Mouse (Mus musculus): ENCODE results near the gene Tgif1. TPM values are rescaled to one million over a fixed set of nuclear protein-coding genes. Genes with fewer than 3 reads are reported as not detected.

Gene Tgif1
- polyA plus RNA-seq, 1 experiment from 2014 or later = 26.7 TPM

- Histone ChIP-seq H3K9me3 (no peaks in the 10 kb centered on the region), H3K27me3 (peaks cover 40% of the 10 kb centered on the region), H3K4me3 (peak overlapping the region; percentile 49), H3K36me3 (no peaks in the 10 kb centered on the region), H3K4me2 (peak overlapping the region; percentile 85), H3K27ac (replicated peaks) (no peak overlapping the region), H3K9ac (peak overlapping the region; percentile 70), H3K4me1 (replicated peaks) (peaks cover 11% of the 10 kb centered on the region)
- peak; percentile 69 for ATAC-seq (ENCODE audit: low read depth)
- WGBS = 2% methylated on average over 51 of the region's 51 CpGs
Observed at GRCm38 (mm10) chr17:70817862-70818451, 35.4 kb downstream of the Tgif1 start.

- no peak overlapping the region for H3K27ac ChIP-seq (replicated peaks)
- no peak overlapping the region for H3K4me3 ChIP-seq
- H3K9me3 ChIP-seq = no peaks in the 10 kb centered on the region
- peaks cover 11% of the 10 kb centered on the region for H3K4me1 ChIP-seq (replicated peaks)
- ATAC-seq (ENCODE audit: low read depth) = no peak
- no peak overlapping the region for H3K9ac ChIP-seq
- 48% methylated on average over 8 of the region's 8 CpGs for WGBS
- H3K36me3 ChIP-seq = no peaks in the 10 kb centered on the region
- no peak overlapping the region for H3K4me2 ChIP-seq
- H3K27me3 ChIP-seq = peaks cover 35% of the 10 kb centered on the region
Observed at GRCm38 (mm10) chr17:70815001-70815400, 38.3 kb downstream of the Tgif1 start.

GRCm38 (mm10) chr17:70810795-70811194, 42.6 kb downstream of the Tgif1 start:
- no peak for ATAC-seq (ENCODE audit: low read depth)
- no peak overlapping the region for H3K27ac ChIP-seq (replicated peaks)
- no peak overlapping the region for H3K4me2 ChIP-seq
- 77% methylated on average over 5 of the region's 5 CpGs for WGBS
- no peaks in the 10 kb centered on the region for H3K27me3 ChIP-seq
- H3K9me3 ChIP-seq = no peaks in the 10 kb centered on the region
- H3K4me3 ChIP-seq = no peak overlapping the region
- H3K4me1 ChIP-seq (replicated peaks) = no peaks in the 10 kb centered on the region
- H3K36me3 ChIP-seq = no peaks in the 10 kb centered on the region
- no peak overlapping the region for H3K9ac ChIP-seq

GRCm38 (mm10) chr17:70809776-70810175, 43.6 kb downstream of the Tgif1 start:
- H3K27ac ChIP-seq (replicated peaks) = no peak overlapping the region
- no peak overlapping the region for H3K4me2 ChIP-seq
- no peaks in the 10 kb centered on the region for H3K9me3 ChIP-seq
- no peaks in the 10 kb centered on the region for H3K36me3 ChIP-seq
- no peaks in the 10 kb centered on the region for H3K27me3 ChIP-seq
- WGBS = 15% methylated on average over 3 of the region's 3 CpGs
- ATAC-seq (ENCODE audit: low read depth) = no peak
- H3K4me1 ChIP-seq (replicated peaks) = no peaks in the 10 kb centered on the region
- no peak overlapping the region for H3K9ac ChIP-seq
- H3K4me3 ChIP-seq = no peak overlapping the region

- Histone ChIP-seq H3K27me3 (no peaks in the 10 kb centered on the region), H3K4me1 (replicated peaks) (no peaks in the 10 kb centered on the region), H3K4me3 (no peak overlapping the region), H3K4me2 (peak overlapping the region; percentile 0; the same call in 1 of the 2 replicates), H3K9me3 (no peaks in the 10 kb centered on the region), H3K9ac (no peak overlapping the region), H3K36me3 (no peaks in the 10 kb centered on the region), H3K27ac (replicated peaks) (no peak overlapping the region)
- ATAC-seq (ENCODE audit: low read depth) = no peak
- WGBS = 32% methylated on average over 14 of the region's 14 CpGs
Observed at GRCm38 (mm10) chr17:70808837-70809236, 44.5 kb downstream of the Tgif1 start.

- 90% methylated on average over 1 of the region's 1 CpGs for WGBS
Observed at GRCm38 (mm10) chr17:70807885-70808284, 45.5 kb downstream of the Tgif1 start.

GRCm38 (mm10) chr17:70806600-70806999, 46.7 kb downstream of the Tgif1 start:
- no peak overlapping the region for H3K9ac ChIP-seq
- H3K36me3 ChIP-seq = no peaks in the 10 kb centered on the region
- 90% methylated on average over 2 of the region's 2 CpGs for WGBS
- ATAC-seq (ENCODE audit: low read depth) = no peak
- no peaks in the 10 kb centered on the region for H3K27me3 ChIP-seq
- no peak overlapping the region for H3K4me2 ChIP-seq
- no peaks in the 10 kb centered on the region for H3K4me1 ChIP-seq (replicated peaks)
- H3K27ac ChIP-seq (replicated peaks) = no peak overlapping the region
- H3K9me3 ChIP-seq = no peaks in the 10 kb centered on the region
- H3K4me3 ChIP-seq = no peak overlapping the region

More at GRCm38 (mm10) chr17:70807885-70808284, 45.5 kb downstream of the Tgif1 start:
- no peak overlapping the region for H3K4me3 ChIP-seq
- H3K27ac ChIP-seq (replicated peaks) = no peak overlapping the region
- H3K36me3 ChIP-seq = no peaks in the 10 kb centered on the region
- no peaks in the 10 kb centered on the region for H3K27me3 ChIP-seq
- no peaks in the 10 kb centered on the region for H3K4me1 ChIP-seq (replicated peaks)
- no peak overlapping the region for H3K9ac ChIP-seq
- ATAC-seq (ENCODE audit: low read depth) = no peak
- H3K4me2 ChIP-seq = no peak overlapping the region
- H3K9me3 ChIP-seq = no peaks in the 10 kb centered on the region

GRCm38 (mm10) chr17:70805866-70806265, 47.5 kb downstream of the Tgif1 start:
- no peaks in the 10 kb centered on the region for H3K27me3 ChIP-seq
- 91% methylated on average over 9 of the region's 9 CpGs for WGBS
- H3K9me3 ChIP-seq = no peaks in the 10 kb centered on the region
- no peak overlapping the region for H3K9ac ChIP-seq
- no peaks in the 10 kb centered on the region for H3K36me3 ChIP-seq
- no peaks in the 10 kb centered on the region for H3K4me1 ChIP-seq (replicated peaks)
- no peak overlapping the region for H3K4me3 ChIP-seq
- ATAC-seq (ENCODE audit: low read depth) = no peak
- no peak overlapping the region for H3K4me2 ChIP-seq
- no peak overlapping the region for H3K27ac ChIP-seq (replicated peaks)

- no peak overlapping the region for H3K27ac ChIP-seq (replicated peaks)
- no peaks in the 10 kb centered on the region for H3K27me3 ChIP-seq
- no peaks in the 10 kb centered on the region for H3K9me3 ChIP-seq
- no peak overlapping the region for H3K4me2 ChIP-seq
- no peaks in the 10 kb centered on the region for H3K4me1 ChIP-seq (replicated peaks)
- H3K36me3 ChIP-seq = no peaks in the 10 kb centered on the region
- H3K9ac ChIP-seq = no peak overlapping the region
- no peak for ATAC-seq (ENCODE audit: low read depth)
- WGBS = 80% methylated on average over 14 of the region's 14 CpGs
- H3K4me3 ChIP-seq = no peak overlapping the region
Observed at GRCm38 (mm10) chr17:70802022-70802421, 51.3 kb downstream of the Tgif1 start.

GRCm38 (mm10) chr17:70799266-70799665, 54.1 kb downstream of the Tgif1 start:
- no peak for ATAC-seq (ENCODE audit: low read depth)
- Histone ChIP-seq H3K36me3 (no peaks in the 10 kb centered on the region), H3K4me3 (no peak overlapping the region), H3K27ac (replicated peaks) (no peak overlapping the region), H3K4me2 (no peak overlapping the region), H3K9me3 (no peaks in the 10 kb centered on the region), H3K9ac (no peak overlapping the region), H3K4me1 (replicated peaks) (peaks cover 11% of the 10 kb centered on the region), H3K27me3 (no peaks in the 10 kb centered on the region)
- WGBS = 83% methylated on average over 4 of the region's 4 CpGs

GRCm38 (mm10) chr17:70797773-70798045, 55.6 kb downstream of the Tgif1 start:
- ATAC-seq (ENCODE audit: low read depth) = no peak
- H3K9me3 ChIP-seq = no peaks in the 10 kb centered on the region
- peaks cover 15% of the 10 kb centered on the region for H3K4me1 ChIP-seq (replicated peaks)
- no peaks in the 10 kb centered on the region for H3K27me3 ChIP-seq
- no peak overlapping the region for H3K4me2 ChIP-seq
- H3K4me3 ChIP-seq = no peak overlapping the region
- no peaks in the 10 kb centered on the region for H3K36me3 ChIP-seq
- no peak overlapping the region for H3K9ac ChIP-seq
- H3K27ac ChIP-seq (replicated peaks) = no peak overlapping the region
- WGBS = 89% methylated on average over 1 of the region's 1 CpGs

GRCm38 (mm10) chr17:70796940-70797772, 56.2 kb downstream of the Tgif1 start:
- H3K4me2 ChIP-seq = no peak overlapping the region
- H3K36me3 ChIP-seq = no peaks in the 10 kb centered on the region
- H3K27me3 ChIP-seq = no peaks in the 10 kb centered on the region
- no peak for ATAC-seq (ENCODE audit: low read depth)
- peaks cover 15% of the 10 kb centered on the region for H3K4me1 ChIP-seq (replicated peaks)
- 83% methylated on average over 8 of the region's 8 CpGs for WGBS
- no peak overlapping the region for H3K27ac ChIP-seq (replicated peaks)
- H3K4me3 ChIP-seq = no peak overlapping the region
- no peaks in the 10 kb centered on the region for H3K9me3 ChIP-seq
- H3K9ac ChIP-seq = no peak overlapping the region

- no peak overlapping the region for H3K4me3 ChIP-seq
- H3K4me1 ChIP-seq (replicated peaks) = peaks cover 15% of the 10 kb centered on the region
- 78% methylated on average over 4 of the region's 4 CpGs for WGBS
- no peaks in the 10 kb centered on the region for H3K36me3 ChIP-seq
- no peak for ATAC-seq (ENCODE audit: low read depth)
- H3K9ac ChIP-seq = no peak overlapping the region
- no peaks in the 10 kb centered on the region for H3K27me3 ChIP-seq
- H3K9me3 ChIP-seq = no peaks in the 10 kb centered on the region
- no peak overlapping the region for H3K4me2 ChIP-seq
- H3K27ac ChIP-seq (replicated peaks) = no peak overlapping the region
Observed at GRCm38 (mm10) chr17:70795196-70795595, 58.1 kb downstream of the Tgif1 start.

Measured in neural tube, embryonic 13.5 days (tissue).